Mouse (Mus musculus) embryo, embryonic 9.5 days (tissue): ENCODE data around the gene Trip11.

ENCODE experiments used
- DNase-seq: peaks from one replicate; pipeline ENCODE4 v3.0.0-alpha.2; 2017; ENCODE audit errors: extremely low spot score

Trip11 gene

GRCm38 (mm10) chr12:101897113-101897512 lies 16.0 kb downstream of the Trip11 start:
- no peak for DNase-seq

DNA sequence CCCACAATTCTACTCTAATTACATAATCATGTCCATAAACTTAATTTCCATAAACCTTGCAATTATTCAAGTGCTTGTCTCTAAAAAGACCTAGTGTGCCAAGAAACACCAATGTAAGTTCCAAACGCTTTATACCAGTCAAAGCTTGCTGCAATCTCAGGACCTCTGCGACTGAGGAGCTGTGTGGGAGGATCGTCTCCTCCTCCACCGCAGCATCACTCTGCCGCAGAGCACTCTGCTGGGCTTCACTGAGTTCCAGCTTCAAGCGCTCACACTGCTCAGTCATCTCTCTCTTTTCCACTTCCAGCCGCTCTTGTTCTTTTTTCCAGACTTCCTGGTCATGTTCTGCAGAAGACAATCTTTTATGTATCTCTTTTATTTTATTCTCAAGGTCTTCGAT lies 19.8 kb downstream of the Trip11 start:
- DNase-seq, result no peak

DNA sequence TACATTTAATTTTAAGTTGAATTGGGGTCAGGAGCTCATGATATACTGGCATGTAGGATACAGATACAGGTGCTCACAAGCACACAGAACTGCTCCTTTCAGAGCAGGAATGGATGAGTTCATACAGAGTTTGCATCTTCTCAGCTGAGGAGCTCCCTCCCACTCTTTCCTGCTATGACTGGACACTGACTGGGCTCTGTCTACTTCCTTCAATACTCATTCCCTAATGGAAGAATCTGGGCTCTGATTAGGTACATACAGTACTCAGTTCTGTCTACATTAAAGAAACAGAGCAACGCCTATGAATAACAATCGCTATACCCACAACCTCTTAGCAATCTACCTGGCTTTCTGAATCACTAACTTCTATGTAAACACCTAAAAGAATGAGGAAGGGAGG lies 20.2 kb downstream of the Trip11 start:
- DNase-seq, result no peak

GRCm38 (mm10) chr12:101891066-101891465 lies 22.0 kb downstream of the Trip11 start:
- no peak for DNase-seq

DNA sequence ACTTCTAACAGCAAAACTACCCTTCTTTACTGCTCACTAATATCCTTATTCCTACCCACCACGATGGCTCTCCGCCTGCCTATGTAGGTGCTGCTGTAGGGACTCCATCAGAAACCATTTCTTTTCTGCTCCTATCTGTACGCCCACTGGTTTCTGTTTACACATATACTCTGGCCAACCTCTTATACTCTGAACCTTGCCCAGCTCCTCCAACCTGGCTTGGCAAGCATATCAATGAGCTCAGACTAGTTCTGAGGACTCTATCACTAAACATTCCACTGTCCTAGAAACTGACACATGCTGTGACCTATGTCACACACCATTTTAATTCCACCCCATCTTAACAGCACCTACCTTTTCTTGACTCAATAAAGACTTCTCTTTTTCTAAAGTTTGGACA lies 23.7 kb downstream of the Trip11 start:
- DNase-seq, result no peak

- DNase-seq, result no peak
These were observed 24.8 kb downstream of the Trip11 start for GRCm38 (mm10) chr12:101888312-101888711.

- no peak for DNase-seq
These were observed 28.1 kb downstream of the Trip11 start for GRCm38 (mm10) chr12:101884926-101885325.

GRCm38 (mm10) chr12:101876374-101876773 lies 36.7 kb downstream of the Trip11 start:
- no peak for DNase-seq

DNA sequence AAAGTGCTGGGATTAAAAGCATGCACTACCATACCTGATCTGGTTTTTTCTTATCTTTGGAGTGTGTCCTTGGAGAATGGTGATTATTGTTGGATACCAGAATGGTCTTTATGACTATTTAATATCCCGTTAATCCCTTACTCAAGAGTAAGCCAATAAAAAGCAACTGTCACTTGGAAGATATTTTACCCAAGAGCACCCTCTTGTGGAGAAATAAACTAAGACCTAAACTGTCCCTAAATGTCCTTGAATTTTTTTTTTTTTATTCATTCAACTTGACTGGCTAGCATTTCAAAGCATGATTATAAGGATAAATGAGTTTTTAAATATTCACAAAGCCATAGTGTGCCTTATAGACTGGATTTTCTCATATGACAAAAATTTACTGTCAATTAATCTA lies 38.0 kb downstream of the Trip11 start:
- peak; percentile 20 for DNase-seq

GRCm38 (mm10) chr12:101862286-101862964 lies 50.6 kb downstream of the Trip11 start:
- no peak for DNase-seq

GRCm38 (mm10) chr12:101860256-101860655 lies 52.8 kb downstream of the Trip11 start:
- no peak for DNase-seq

GRCm38 (mm10) chr12:101858011-101858410 lies 55.1 kb downstream of the Trip11 start:
- DNase-seq, result no peak

DNA sequence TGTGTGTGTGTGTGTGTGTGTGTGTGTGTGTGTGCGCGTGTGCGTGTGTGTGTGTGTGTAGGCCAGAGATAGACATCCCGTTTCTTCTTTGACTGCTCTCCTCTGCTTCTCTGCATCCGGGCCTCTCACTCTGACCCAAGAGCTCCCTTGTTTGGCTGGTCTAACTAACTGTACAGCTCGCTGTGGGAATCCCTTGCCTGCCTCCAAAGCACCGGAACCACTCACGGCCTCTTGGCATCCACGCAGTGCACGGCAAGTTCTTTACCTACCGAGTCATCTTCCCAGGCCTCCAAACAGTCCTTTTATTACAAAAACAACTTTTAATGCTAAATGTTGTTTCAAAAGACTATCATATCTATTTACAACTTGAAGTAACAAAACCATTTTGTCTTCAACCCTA lies 58.7 kb downstream of the Trip11 start:
- DNase-seq, result no peak

DNA sequence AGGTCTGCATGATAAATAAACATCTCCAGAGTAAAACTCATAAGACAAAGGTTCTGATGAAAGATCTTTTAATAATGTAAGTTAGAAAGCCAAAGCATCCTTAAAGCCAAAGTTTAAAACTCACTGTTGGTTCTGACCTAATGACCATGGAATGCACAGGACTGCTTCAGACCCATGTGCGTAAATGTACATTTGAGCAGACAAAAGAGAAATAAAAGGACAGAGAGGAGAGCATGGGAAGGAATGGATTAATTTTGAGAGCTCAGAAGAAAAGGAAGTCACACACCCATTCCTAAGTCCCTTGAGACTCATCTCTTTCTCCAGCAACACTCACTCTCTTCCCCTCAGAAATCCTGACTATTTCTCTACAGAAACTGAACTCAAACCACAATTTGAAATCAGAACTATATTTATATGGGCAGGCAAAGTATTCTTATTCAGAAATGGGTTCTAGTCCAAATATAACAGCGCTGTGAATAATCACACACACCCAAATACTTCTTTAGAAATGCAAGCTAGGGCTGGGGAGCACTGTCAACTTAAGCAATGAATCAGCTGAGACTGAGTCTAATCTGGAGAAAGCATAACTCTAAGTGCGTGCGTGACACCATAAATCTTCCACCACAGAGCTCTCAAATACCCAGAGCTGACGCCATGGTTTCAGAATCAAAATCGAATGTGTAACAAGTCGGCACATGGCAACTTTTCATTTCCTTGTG lies 61.1 kb downstream of the Trip11 start:
- no peak for DNase-seq

GRCm38 (mm10) chr12:101851314-101851713 lies 61.8 kb downstream of the Trip11 start:
- DNase-seq, result no peak

DNA sequence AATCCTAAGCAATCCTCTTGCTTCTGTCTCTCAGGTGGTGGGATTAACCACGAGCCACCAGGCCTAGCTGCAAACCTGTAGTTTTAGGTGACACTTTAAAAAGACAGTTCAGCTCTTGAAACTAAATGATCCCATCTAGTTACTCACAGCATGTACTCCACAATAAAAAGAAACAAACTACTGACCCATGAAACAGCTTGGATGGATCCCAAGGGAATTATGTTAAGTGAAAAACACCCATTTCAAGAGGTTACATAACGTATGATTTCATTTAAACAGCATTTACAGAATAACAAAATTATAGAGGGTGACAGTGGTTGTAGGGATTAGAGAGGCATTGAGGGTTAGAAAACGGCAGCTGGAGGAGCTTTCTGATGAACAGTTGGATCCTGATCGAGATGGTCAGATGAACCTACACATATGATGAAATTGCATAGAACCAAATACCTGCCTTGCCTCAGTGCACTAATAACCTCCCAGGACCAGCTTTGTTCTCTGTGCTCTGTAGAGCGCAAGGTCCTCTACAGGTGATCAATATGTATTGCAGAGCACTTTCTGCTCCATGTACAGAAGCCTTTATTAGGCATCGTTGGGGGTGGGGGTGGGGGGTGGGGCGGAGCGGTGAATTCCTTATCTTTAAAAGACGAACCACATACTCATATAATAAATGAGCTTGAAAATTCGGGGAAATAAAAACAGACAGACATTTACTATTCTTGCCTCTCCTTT lies 76.4 kb downstream of the Trip11 start:
- DNase-seq, result no peak

GRCm38 (mm10) chr12:101834715-101835114 lies 78.4 kb downstream of the Trip11 start:
- no peak for DNase-seq

DNA sequence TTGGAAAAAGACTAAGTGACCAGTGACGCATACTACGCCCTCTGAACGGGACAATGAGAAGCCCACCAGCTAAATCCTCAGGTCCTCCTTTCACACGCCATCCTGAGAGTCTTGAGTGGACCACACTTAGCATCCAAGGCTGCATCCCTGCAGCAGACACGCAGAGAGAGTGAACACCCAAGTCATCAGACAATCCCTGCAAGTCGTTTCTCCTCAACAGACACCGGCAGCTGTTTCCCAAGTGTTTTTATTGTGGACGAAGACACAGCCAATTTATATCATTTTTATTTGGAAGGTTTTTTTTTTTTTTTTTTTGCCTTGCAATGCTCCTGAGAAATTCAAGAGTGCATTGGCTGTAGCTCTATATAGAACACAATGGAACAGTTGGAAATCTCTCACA lies 79.3 kb downstream of the Trip11 start:
- DNase-seq, result no peak

GRCm38 (mm10) chr12:101833115-101833506 lies 80.0 kb downstream of the Trip11 start:
- no peak for DNase-seq

- DNase-seq, result no peak
These were observed 80.6 kb downstream of the Trip11 start for GRCm38 (mm10) chr12:101832179-101833114.

DNA sequence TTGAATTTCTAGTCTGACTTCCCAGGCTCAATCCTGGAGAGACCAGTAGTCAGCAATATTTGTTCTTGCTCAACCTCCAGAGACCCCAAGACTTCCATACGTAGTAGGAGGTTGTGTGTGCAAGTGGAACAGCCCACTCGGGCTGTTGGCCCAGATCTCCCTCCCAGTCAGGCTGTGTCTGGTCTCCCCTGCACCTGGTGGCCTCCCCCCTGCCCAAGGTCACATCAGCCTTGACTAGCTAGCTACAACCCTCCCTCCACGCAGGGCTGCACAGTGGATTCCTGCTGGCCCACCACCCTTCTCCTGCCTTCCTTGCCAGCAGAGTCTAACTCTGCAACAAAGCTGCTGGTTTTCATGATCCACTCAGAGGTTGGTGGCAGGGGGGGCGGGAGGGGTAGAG lies 81.8 kb downstream of the Trip11 start:
- no peak for DNase-seq

DNA sequence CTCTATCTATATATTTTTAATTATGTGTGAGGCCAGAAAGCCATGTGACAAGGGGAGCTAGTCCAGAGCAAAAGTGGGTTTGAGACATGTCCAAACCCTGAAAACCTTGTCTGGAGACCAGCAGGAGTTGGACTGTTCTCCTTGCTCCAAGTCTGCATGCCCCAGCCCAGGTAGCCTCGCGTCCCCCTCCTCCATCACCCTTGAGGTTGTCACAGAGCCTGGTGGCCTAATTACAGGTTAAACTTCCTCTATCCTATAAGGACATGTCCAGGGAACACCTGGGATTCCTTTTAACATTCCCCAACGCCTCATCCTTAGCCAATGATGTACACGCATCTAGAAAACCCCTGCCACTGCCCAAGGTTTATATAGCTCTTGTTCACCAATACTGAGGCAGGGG lies 89.9 kb downstream of the Trip11 start:
- DNase-seq, result no peak
